Mouse (Mus musculus): ENCODE measurements around the gene Mrps7. TPM values are rescaled to one million over a fixed set of nuclear protein-coding genes. Genes with fewer than 3 reads are reported as not detected.

The Mrps7 gene
- total RNA-seq, 2 experiments from 2014 or later: 51.5 to 51.7 TPM

DNA sequence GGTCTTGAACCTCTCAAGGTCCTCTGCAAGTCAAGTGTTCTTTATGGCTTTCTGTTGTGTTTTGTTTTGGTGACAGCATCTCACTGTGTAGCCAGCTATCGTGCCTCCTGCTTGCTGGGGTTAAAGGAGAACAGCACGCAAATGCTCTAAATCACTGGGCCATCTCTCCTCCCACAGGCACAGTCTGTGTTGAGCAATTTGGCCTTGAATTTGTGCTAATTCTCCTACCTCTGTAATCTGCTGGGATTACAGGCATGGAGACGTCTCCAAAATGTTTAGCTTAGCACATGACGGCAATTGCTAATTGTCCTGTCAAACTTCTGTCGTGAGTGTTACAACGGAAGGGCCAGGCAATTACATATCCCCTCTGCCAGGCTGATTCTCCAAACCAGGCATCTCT lies 7.4 kb downstream of the Mrps7 start:
- Histone ChIP-seq H3K27ac (no peak overlapping the region), H3K4me3 (no peak overlapping the region)
- TF ChIP-seq CTCF (IDR thresholded peaks at IDR 0.05): no peak
- intact Hi-C loops (cut with DNase I): no loop called here
- DNase-seq (ENCODE audit: extremely low spot score in 1 of 2, low spot score in 2 of 2): no peak

DNA sequence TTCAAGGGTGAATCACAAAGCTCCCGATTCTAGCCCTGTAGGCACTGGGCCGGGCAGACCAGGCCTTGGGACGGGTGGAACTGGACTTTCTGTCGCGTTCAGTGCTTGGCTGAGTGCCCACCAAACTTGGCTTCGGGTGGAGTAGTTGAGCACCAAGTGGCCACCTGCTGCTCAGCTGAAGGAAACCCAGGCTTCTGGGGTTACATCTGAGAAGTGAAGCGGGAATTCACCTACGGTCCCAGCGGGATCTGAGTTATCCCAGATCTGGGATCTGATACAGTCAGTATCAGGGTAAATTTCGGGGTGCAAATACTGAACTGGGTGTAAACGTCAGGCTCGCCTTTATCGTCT lies 8.3 kb downstream of the Mrps7 start:
- no peak; the same call in 1 of the 2 replicates for TF ChIP-seq CTCF (IDR thresholded peaks at IDR 0.05)
- peak; percentile 54 to 59 for DNase-seq (ENCODE audit: extremely low spot score in 1 of 2, low spot score in 2 of 2)
- peak overlapping the region; percentile 88 for H3K27ac ChIP-seq
- H3K4me3 ChIP-seq: peak overlapping the region; percentile 80
- intact Hi-C loops (cut with DNase I): no loop called here

DNA sequence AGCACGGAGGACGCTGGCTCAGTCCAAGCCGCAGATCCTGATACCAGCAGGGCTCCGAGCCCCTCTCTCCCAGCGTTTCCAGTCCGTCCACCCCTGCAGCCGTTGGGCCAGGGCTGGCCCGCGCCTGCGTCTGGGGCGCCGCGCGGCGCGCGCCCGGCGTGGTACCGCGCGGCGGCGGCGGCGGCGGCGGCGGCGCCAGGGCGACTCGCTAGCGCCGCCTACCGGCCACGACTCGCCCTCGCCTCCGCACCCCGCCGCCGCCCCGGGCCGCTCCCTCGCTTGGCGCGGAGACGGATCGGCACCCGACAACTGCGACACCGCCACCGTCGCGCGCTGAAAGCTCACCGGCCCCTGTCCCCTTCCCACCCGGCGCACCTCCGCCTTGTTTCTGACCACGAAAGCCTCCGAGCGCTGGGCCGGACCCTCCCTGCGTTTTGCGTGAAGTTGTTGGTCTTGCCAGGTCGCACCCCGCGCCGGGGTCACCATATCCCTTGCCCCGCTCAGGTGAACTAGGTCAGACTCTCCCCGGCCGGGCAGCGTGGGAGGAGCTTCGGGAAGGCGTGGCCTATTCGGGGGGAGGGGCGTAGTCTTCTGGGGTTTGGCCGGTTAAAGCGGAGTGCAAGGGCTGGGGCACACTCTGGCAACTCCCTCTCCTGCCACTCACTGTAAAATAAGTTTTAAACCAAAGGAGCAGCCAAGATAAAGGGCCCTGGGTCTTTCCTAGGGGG lies 8.8 kb downstream of the Mrps7 start, which contains the start of gene Mif4gd:
Mif4gd (minus strand) TSS at position 560 of the 728 bp plus-strand sequence.
- Histone ChIP-seq H3K27ac (peak within 1 kb of the TSS; percentile 97), H3K4me3 (peak within 1 kb of the TSS; percentile 80)
- intact Hi-C loops (cut with DNase I): no loop called here
- peak; percentile 67 to 77 for DNase-seq (ENCODE audit: extremely low spot score in 1 of 2, low spot score in 2 of 2)
- TF ChIP-seq CTCF (IDR thresholded peaks at IDR 0.05): peak; percentile 60

DNA sequence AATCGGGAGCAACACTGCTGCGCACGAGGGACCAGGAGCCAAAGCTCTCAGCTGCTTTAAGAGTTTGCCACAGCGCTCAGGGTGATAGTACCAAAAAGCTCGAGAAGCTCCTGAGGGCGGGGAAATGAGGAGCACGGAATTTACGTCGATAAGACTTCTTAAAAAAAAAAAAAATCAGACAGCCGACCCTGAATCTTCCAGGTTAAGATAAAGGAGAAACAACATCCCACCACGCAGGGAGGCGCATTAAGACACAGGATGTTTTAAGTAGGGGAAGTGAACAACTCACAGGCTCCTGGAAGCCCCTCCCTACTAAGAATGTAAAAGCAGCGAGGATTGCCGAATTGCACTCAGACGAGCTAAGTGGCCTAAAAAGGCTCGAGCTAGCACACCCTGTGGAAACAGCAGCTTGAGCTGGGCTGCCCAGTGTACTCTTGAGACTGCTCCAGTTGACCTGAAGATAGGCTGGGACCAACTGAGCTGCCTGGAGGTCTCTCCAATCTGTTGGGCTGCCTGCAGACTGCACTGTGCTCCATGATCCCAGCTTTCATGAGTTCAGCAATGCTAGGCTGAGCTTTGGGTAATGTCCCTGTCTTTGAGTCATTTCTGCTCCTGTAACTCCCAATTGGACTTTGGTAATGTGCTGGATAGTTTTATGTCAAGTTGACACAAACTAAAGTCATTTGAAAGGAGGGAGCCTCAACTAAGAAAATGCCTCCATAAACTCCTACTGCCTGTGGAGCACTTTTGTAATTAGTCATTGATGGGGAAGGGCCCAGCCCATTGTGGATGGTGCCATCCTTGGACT lies 9.6 kb downstream of the Mrps7 start:
- DNase-seq (ENCODE audit: extremely low spot score in 1 of 2, low spot score in 2 of 2): no peak
- Histone ChIP-seq H3K4me3 (peak overlapping the region; percentile 80), H3K27ac (peak overlapping the region; percentile 97)
- intact Hi-C loops (cut with DNase I): no loop called here
- no peak for TF ChIP-seq CTCF (IDR thresholded peaks at IDR 0.05)

DNA sequence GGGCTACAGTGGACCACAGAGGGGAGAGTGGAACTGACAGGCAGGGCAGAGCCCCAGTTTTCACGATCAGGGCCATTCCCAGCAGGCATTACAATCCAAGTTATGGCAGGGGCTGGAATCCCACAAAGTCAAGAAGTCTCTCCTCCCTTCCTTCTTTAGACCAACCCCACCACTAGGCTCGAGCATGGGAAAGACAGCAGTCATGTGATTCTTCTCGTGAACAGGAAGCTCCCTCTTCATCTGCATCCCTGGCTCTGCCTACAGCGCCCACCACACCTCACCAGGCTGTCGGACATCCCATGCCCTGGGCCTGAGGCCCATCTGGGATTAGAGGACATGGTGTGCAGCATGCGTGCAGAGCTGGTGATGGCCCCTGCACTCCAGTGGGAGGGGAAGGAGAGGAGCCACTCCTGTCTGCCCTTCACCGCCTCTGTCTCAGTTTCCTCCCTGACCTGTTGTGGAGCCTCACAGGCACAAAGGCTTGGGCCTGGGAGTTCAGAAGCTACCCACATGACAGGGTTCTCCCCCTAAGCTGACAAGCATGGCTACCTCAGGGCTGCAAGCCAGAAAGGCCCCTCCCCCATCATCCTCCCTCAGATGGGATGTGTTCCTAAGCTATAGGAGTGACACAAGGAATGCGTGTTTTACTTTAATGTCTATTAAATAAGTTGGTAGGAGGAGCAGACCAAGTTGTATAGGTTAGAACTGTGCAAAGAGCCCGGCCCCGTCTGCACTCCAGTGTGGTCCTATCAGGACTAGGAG lies 10.8 kb downstream of the Mrps7 start:
- TF ChIP-seq CTCF (IDR thresholded peaks at IDR 0.05): no peak
- intact Hi-C loops (cut with DNase I): no loop called here
- Histone ChIP-seq H3K27ac (no peak overlapping the region), H3K4me3 (no peak overlapping the region)
- no peak for DNase-seq (ENCODE audit: extremely low spot score in 1 of 2, low spot score in 2 of 2)

DNA sequence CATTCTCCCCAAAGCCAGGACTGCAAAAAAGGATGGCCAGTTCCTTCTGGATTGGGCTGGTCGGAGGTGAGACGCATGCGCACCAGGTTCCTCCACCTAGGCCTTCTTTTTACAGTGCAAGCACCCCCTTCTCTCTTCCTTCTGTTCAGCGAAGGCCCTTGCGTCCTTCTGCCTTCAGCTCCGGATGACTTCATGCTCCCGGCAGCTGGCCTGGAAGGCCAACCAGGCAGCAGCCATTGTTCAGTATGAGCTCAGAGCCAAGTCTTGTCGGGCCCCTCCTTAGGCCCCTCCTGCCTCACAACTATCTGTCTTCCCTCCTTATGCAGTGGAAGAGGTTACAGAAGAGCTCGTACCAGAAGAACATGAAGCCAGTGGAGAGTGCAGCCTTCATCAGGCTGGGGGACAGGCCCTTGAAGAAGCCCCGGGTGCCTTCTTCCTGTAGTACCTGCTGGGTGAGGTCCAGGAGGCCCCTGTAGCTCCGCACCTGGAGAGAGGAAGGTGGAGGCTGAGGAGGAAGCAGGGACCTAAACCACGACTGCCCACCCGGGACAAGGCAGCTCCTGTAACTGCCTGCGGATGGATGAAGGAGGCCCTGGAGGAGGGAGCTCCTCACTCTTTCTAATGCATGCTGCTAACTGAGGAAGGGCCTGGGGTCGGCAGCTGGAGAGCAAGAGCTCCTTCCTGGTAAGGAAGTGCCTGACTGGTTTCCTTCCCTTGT lies 11.5 kb downstream of the Mrps7 start:
- intact Hi-C loops (cut with DNase I): no loop called here
- DNase-seq (ENCODE audit: extremely low spot score in 1 of 2, low spot score in 2 of 2): no peak
- Histone ChIP-seq H3K4me3 (no peak overlapping the region), H3K27ac (no peak overlapping the region)
- no peak for TF ChIP-seq CTCF (IDR thresholded peaks at IDR 0.05)

DNA sequence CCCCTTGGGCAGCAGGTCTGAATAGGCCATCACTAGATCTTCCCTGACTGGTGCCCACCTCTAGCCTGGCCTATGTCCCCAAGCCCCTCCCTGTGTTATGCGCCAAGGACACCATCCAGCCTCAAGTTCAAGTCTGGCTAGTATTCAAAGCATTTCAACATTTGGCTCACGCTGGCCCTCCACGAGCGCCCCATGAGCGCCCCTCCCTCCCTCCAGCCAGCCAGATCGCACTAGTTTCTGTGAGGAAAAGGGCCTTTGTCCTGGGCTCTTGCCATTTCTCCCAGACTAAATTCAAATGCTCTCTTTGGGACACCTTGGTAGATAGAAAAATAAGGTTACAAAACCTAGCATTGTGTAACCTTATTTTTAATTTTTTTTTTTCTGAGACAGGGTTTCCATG lies 12.2 kb downstream of the Mrps7 start:
- DNase-seq (ENCODE audit: extremely low spot score in 1 of 2, low spot score in 2 of 2): no peak
- TF ChIP-seq CTCF (IDR thresholded peaks at IDR 0.05): no peak
- no peak overlapping the region for H3K27ac ChIP-seq
- intact Hi-C loops (cut with DNase I): no loop called here
- no peak overlapping the region for H3K4me3 ChIP-seq

DNA sequence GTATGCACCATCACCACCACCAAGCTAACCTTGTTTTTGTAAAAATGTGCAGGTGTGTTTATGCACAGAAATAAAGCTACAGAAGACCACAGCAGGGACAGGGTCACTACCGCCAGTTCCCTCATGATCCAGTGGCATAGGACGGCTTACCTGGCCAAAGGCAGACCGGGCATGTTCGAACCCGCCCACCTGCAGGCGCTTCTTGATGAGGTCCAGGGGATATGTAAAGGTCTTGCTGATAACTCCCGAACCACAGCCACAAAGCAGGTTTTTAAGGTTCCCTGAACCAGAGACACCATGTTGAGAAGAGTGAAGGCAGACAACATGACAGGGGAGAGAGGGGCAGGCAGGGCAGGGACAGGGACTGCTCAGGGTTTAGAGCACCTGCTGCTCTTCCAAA lies 12.6 kb downstream of the Mrps7 start:
- no peak for TF ChIP-seq CTCF (IDR thresholded peaks at IDR 0.05)
- Histone ChIP-seq H3K27ac (no peak overlapping the region), H3K4me3 (no peak overlapping the region)
- DNase-seq (ENCODE audit: extremely low spot score in 1 of 2, low spot score in 2 of 2): no peak
- intact Hi-C loops (cut with DNase I): no loop called here

DNA sequence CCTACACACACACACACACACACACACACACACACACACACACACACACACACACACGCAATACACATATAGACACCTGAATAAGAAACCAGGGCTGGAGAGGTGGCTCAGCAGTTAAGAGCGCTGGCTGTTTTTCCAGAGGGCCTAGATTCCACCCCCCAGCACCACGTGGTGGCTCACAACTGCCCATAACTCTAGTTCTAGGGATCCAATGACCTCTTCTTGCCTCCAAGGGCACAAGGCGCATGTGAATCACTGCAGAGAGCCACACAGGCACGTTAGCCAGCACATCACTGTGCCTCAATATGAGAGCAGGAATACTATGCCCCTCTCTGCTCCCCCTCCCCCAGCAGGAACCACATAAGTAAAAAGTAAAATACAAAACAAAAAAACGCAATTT lies 13.2 kb downstream of the Mrps7 start:
- intact Hi-C loops (cut with DNase I): no loop called here
- no peak for TF ChIP-seq CTCF (IDR thresholded peaks at IDR 0.05)
- H3K4me3 ChIP-seq: no peak overlapping the region
- DNase-seq (ENCODE audit: extremely low spot score in 1 of 2, low spot score in 2 of 2): no peak
- H3K27ac ChIP-seq: no peak overlapping the region

DNA sequence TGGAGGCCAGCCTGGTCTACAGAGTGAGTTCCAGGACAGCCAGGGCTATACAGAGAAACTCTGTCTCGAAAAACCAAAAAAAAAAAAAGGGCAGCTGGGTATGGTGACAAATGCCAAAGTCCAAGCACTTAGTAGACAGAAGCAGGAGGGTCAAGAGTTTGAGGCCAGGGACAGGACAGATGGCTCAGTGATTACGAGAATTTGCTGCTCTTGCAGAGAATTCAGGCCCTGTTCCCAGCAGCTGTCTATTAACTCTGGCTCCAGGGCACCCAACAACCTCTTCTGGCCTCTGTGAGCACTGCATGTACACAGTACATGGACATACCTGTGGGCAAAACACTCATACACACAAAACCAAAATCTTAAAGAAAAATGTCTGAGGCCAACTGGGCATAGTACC lies 14.3 kb downstream of the Mrps7 start:
- intact Hi-C loops (cut with DNase I): no loop called here
- no peak for TF ChIP-seq CTCF (IDR thresholded peaks at IDR 0.05)
- Histone ChIP-seq H3K27ac (no peak overlapping the region), H3K4me3 (no peak overlapping the region)
- DNase-seq (ENCODE audit: extremely low spot score in 1 of 2, low spot score in 2 of 2): no peak

DNA sequence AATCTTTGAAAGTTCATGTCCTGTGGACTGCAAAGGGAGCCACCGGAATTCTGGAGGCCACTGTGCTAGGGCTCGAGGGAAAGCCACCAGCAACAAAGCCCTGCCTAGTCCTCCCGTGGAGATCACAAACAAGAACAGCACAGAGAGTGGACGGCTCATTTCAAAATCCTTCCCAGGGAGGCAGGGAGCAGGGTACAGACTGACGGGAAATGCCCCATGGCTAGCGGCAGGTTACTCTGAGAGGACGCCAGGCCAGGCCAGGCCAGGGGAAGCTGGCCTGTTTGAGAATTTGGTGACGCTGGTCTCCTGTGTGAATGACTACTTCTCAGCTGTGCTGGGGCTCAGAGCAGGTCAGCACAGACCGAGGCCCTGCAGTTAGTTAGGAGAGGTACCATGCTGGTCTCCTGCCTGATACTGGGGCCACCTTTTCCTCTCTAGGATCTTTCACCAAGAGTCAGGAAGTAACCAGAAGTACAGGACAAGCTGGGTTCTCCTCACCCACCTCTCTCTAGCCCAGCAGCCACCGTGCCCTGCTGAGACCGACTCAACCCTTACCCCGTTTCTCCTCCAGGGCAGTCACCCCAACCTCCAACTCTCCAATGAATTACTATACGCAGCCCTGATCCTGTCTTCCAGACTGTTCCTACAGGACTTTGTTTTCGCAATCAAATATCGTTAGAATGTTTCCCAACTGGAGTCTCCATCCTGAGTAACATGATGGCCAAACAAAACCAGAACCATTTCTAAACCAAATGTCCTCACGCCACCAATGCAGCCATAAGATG lies 15.2 kb downstream of the Mrps7 start:
- no peak overlapping the region for H3K4me3 ChIP-seq
- DNase-seq (ENCODE audit: extremely low spot score in 1 of 2, low spot score in 2 of 2): no peak
- no peak overlapping the region for H3K27ac ChIP-seq
- TF ChIP-seq CTCF (IDR thresholded peaks at IDR 0.05): no peak
- intact Hi-C loops (cut with DNase I): no loop called here
